Mouse (Mus musculus): ENCODE data around the gene Exosc5. TPM values are rescaled to one million over a fixed set of nuclear protein-coding genes. Genes with fewer than 3 reads are reported as not detected.
A peak's percentile ranks its signal among the peaks of the same experiment; 100 is the strongest.

Exosc5 gene
- total and polyA plus RNA-seq, 3 experiments: 16.6 to 23.5 (median 20.5) TPM

- TF ChIP-seq POLR2A (IDR thresholded peaks at IDR 0.05; ENCODE audit: insufficient read depth, low read depth, low read length) (no peak), CTCF (IDR thresholded peaks at IDR 0.05) (no peak), EP300 (IDR thresholded peaks at IDR 0.05; ENCODE audit: insufficient read depth, low read depth, low read length) (no peak)
- no peaks in the 10 kb centered on the region for H3K36me3 ChIP-seq (ENCODE audit: control insufficient read depth, insufficient read depth, low read length)
- intact Hi-C loops (cut with DNase I): no loop called here
- no peaks in the 10 kb centered on the region for H3K27me3 ChIP-seq (ENCODE audit: control insufficient read depth, insufficient read depth, low read length)
- H3K4me1 ChIP-seq (ENCODE audit: control insufficient read depth, insufficient read depth, low read length): peaks cover 1% of the 10 kb centered on the region; the same call in 1 of the 2 replicates
- DNase-seq: peak in 1 of 2 experiments; percentile 19
- no peak overlapping the region for H3K9ac ChIP-seq (ENCODE audit: low read depth, low read length)
- H3K79me2 ChIP-seq (replicated peaks; ENCODE audit: control insufficient read depth, insufficient read depth, low read length): no peaks in the 10 kb centered on the region
- WGBS: 88% methylated on average over 11 of the region's 11 CpGs
- H3K27ac ChIP-seq: no peak overlapping the region
- no peak overlapping the region for H3K4me3 ChIP-seq
These were observed 38.2 kb upstream of the Exosc5 start for GRCm38 (mm10) chr7:25620751-25621150.

GRCm38 (mm10) chr7:25623857-25624370 lies 35.0 kb upstream of the Exosc5 start:
- Histone ChIP-seq H3K79me2 (replicated peaks; ENCODE audit: control insufficient read depth, insufficient read depth, low read length) (no peaks in the 10 kb centered on the region), H3K27me3 (ENCODE audit: control insufficient read depth, insufficient read depth, low read length) (no peaks in the 10 kb centered on the region), H3K9ac (ENCODE audit: low read depth, low read length) (no peak overlapping the region), H3K27ac (no peak overlapping the region), H3K4me1 (ENCODE audit: control insufficient read depth, insufficient read depth, low read length) (peaks cover 6% of the 10 kb centered on the region), H3K4me3 (no peak overlapping the region), H3K36me3 (ENCODE audit: control insufficient read depth, insufficient read depth, low read length) (no peaks in the 10 kb centered on the region)
- TF ChIP-seq CTCF (IDR thresholded peaks at IDR 0.05) (no peak), EP300 (IDR thresholded peaks at IDR 0.05; ENCODE audit: insufficient read depth, low read depth, low read length) (no peak), POLR2A (IDR thresholded peaks at IDR 0.05; ENCODE audit: insufficient read depth, low read depth, low read length) (no peak)
- intact Hi-C loops (cut with DNase I): no loop called here
- WGBS: 87% methylated on average over 11 of the region's 11 CpGs
- no peak for DNase-seq

GRCm38 (mm10) chr7:25624851-25625250 lies 34.1 kb upstream of the Exosc5 start:
- WGBS: 41% methylated on average over 5 of the region's 5 CpGs
- Histone ChIP-seq H3K79me2 (replicated peaks; ENCODE audit: control insufficient read depth, insufficient read depth, low read length) (no peaks in the 10 kb centered on the region), H3K27me3 (ENCODE audit: control insufficient read depth, insufficient read depth, low read length) (no peaks in the 10 kb centered on the region), H3K27ac (no peak overlapping the region), H3K4me1 (ENCODE audit: control insufficient read depth, insufficient read depth, low read length) (peaks cover 6% of the 10 kb centered on the region), H3K4me3 (no peak overlapping the region), H3K36me3 (ENCODE audit: control insufficient read depth, insufficient read depth, low read length) (no peaks in the 10 kb centered on the region), H3K9ac (ENCODE audit: low read depth, low read length) (no peak overlapping the region)
- 0 out of 2 replicates have a peak, but pooled peaks have one; percentile 20 for TF ChIP-seq POLR2A (IDR thresholded peaks at IDR 0.05; ENCODE audit: insufficient read depth, low read depth, low read length)
- 0 out of 2 replicates have a peak, but pooled peaks have one; percentile 67 for TF ChIP-seq EP300 (IDR thresholded peaks at IDR 0.05; ENCODE audit: insufficient read depth, low read depth, low read length)
- TF ChIP-seq CTCF (IDR thresholded peaks at IDR 0.05): no peak
- DNase-seq: peak; percentile 74
- intact Hi-C loops (cut with DNase I): no loop called here

GRCm38 (mm10) chr7:25625594-25626250 lies 33.2 kb upstream of the Exosc5 start:
- Histone ChIP-seq H3K27ac (peak overlapping the region; percentile 81), H3K27me3 (ENCODE audit: control insufficient read depth, insufficient read depth, low read length) (no peaks in the 10 kb centered on the region), H3K4me3 (no peak overlapping the region), H3K36me3 (ENCODE audit: control insufficient read depth, insufficient read depth, low read length) (no peaks in the 10 kb centered on the region), H3K4me1 (ENCODE audit: control insufficient read depth, insufficient read depth, low read length) (peaks cover 6% of the 10 kb centered on the region), H3K79me2 (replicated peaks; ENCODE audit: control insufficient read depth, insufficient read depth, low read length) (no peaks in the 10 kb centered on the region), H3K9ac (ENCODE audit: low read depth, low read length) (no peak overlapping the region)
- 75% methylated on average over 10 of the region's 10 CpGs for WGBS
- peak in 1 of 2 experiments; percentile 50 for DNase-seq
- TF ChIP-seq EP300 (IDR thresholded peaks at IDR 0.05; ENCODE audit: insufficient read depth, low read depth, low read length) (no peak), POLR2A (IDR thresholded peaks at IDR 0.05; ENCODE audit: insufficient read depth, low read depth, low read length) (no peak), CTCF (IDR thresholded peaks at IDR 0.05) (peak; percentile 64)
- intact Hi-C loops (cut with DNase I): loop anchor here (2.0 kb wide), 1 partner anchor 33 kb away; the partner anchor contains the start of genes Bckdha and Exosc5

GRCm38 (mm10) chr7:25626509-25627430 lies 32.2 kb upstream of the Exosc5 start, which contains the start of gene B3gnt8:
Gene B3gnt8 (plus strand): TSS chr7:25626654.
- peak within 1 kb of the TSS; percentile 85 for H3K9ac ChIP-seq (ENCODE audit: low read depth, low read length)
- peak within 1 kb of the TSS; percentile 81 for H3K27ac ChIP-seq
- H3K36me3 ChIP-seq (ENCODE audit: control insufficient read depth, insufficient read depth, low read length): no peaks in the 10 kb centered on the region
- DNase-seq: peak; percentile 77 to 84
- no peaks in the 10 kb centered on the region for H3K79me2 ChIP-seq (replicated peaks; ENCODE audit: control insufficient read depth, insufficient read depth, low read length)
- H3K27me3 ChIP-seq (ENCODE audit: control insufficient read depth, insufficient read depth, low read length): no peaks in the 10 kb centered on the region
- WGBS: 5% methylated on average over 29 of the region's 29 CpGs
- peaks cover 6% of the 10 kb centered on the region for H3K4me1 ChIP-seq (ENCODE audit: control insufficient read depth, insufficient read depth, low read length)
- H3K4me3 ChIP-seq: peak within 1 kb of the TSS; percentile 53
- intact Hi-C loops (cut with DNase I): loop anchor here (2.0 kb wide), 1 partner anchor 32 kb away; the partner anchor contains the start of genes Bckdha and Exosc5
- TF ChIP-seq CTCF (IDR thresholded peaks at IDR 0.05) (no peak), EP300 (IDR thresholded peaks at IDR 0.05; ENCODE audit: insufficient read depth, low read depth, low read length) (0 out of 2 replicates have a peak, but pooled peaks have one; percentile 7), POLR2A (IDR thresholded peaks at IDR 0.05; ENCODE audit: insufficient read depth, low read depth, low read length) (peak; percentile 33; the same call in 1 of the 2 replicates)

Data from heart, adult 2 months (tissue).